Mouse (Mus musculus): ENCODE measurements around the gene Pigm.

The Pigm gene

GRCm38 (mm10) chr1:172376198-172376667 is at the start of gene Pigm:
Gene Pigm (plus strand): TSS chr1:172376546.
- DNase-seq (ENCODE audit: inconsistent ontology term): peak; percentile 99

DNA sequence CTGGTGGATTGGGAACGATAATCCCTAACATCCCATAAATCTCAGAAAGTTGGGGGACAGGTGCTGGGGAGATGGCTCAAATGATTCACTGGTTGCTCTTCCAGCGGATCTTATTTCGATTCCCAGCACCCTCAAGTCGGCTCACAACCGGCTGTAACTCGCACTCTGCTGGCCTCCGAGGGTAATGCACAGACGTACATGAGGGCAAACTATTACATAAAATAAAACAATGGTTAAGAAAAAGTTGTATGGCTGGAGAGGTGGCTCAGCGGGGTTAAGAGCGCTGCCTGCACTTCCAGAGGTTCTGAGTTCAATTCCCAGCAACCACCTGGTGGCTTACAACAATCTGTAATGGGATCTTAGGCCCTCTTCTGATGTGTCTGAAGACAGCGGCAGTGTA is 49.7 kb upstream of the Pigm start:
- DNase-seq (ENCODE audit: inconsistent ontology term): no peak

GRCm38 (mm10) chr1:172327206-172328001 is 48.9 kb upstream of the Pigm start:
- no peak for DNase-seq (ENCODE audit: inconsistent ontology term)

GRCm38 (mm10) chr1:172328041-172328440 is 48.3 kb upstream of the Pigm start:
- no peak for DNase-seq (ENCODE audit: inconsistent ontology term)

- no peak for DNase-seq (ENCODE audit: inconsistent ontology term)
These were observed 47.9 kb upstream of the Pigm start for GRCm38 (mm10) chr1:172328461-172328860.

- no peak for DNase-seq (ENCODE audit: inconsistent ontology term)
These were observed 47.2 kb upstream of the Pigm start, which contains the start of gene Kcnj9 for GRCm38 (mm10) chr1:172329131-172329530. Gene Kcnj9 (minus strand): TSS chr1:172329318.

GRCm38 (mm10) chr1:172329616-172330015 is 46.7 kb upstream of the Pigm start:
- no peak for DNase-seq (ENCODE audit: inconsistent ontology term)

- DNase-seq (ENCODE audit: inconsistent ontology term): no peak
These were observed 44.9 kb upstream of the Pigm start for GRCm38 (mm10) chr1:172331422-172331947.

DNA sequence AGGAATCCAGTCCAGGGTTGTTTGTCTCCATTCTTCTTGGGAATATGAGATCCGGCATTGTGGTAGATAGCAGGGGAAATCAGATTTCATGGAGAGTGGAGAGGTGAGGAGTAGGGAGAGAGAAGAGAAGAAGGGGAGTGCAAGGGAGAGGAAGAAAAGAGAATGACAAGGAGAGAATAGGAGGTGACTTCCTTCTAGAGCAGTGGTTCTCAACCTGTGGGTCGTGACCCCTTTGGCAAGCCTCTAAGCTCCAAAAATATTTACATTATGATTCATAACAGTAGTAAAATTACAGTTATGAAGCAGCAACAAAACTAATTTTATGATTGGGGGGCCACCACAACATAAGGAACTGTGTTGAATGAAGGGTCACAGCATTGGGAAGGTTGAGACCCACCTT is 43.4 kb upstream of the Pigm start:
- no peak for DNase-seq (ENCODE audit: inconsistent ontology term)

DNA sequence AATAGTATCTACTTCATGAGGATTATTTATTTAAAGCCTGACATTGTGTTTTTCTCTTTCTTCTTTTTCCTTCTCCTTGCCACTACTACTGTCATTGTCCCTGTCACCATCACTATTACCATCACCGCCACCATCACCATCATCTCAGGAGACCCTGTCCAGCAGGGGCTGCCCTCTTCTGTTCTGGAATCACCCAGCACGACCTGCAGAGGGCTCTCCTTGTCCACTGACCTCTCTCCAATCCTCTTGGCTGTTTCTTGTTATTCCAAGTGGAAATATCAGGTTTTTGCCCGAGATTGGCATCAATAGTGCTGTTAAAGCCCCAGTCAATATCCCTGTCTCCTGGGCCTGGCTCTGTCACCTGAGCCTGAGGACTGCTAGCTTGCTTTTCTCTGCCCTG is 42.8 kb upstream of the Pigm start:
- no peak for DNase-seq (ENCODE audit: inconsistent ontology term)

GRCm38 (mm10) chr1:172335804-172336203 is 40.5 kb upstream of the Pigm start:
- no peak for DNase-seq (ENCODE audit: inconsistent ontology term)

- no peak for DNase-seq (ENCODE audit: inconsistent ontology term)
These were observed 38.7 kb upstream of the Pigm start for GRCm38 (mm10) chr1:172337411-172338185.

GRCm38 (mm10) chr1:172340729-172341321 is 35.5 kb upstream of the Pigm start, which contains the start of gene Kcnj10:
Gene Kcnj10 (plus strand): TSS chr1:172341210.
- DNase-seq (ENCODE audit: inconsistent ontology term): peak; percentile 92

DNA sequence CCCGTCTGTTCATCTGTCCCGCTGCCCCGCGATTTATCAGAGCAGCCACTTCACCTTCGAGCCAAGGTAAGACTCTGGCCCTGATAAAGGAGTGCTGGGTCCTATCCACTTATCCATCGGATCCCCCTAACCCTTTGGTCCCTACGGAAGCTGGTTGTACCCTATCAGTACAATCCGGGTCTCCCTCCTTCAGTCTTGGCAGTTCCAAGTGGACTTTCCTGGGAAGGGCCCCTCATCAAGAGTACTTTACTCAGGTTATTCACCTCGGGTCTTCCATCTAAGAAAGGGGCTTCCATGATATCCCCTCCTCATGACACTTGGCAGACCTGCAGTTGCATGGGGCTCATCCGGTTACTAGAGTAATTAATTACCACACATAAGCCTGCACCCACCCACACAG is 35.0 kb upstream of the Pigm start:
- DNase-seq (ENCODE audit: inconsistent ontology term): no peak

DNA sequence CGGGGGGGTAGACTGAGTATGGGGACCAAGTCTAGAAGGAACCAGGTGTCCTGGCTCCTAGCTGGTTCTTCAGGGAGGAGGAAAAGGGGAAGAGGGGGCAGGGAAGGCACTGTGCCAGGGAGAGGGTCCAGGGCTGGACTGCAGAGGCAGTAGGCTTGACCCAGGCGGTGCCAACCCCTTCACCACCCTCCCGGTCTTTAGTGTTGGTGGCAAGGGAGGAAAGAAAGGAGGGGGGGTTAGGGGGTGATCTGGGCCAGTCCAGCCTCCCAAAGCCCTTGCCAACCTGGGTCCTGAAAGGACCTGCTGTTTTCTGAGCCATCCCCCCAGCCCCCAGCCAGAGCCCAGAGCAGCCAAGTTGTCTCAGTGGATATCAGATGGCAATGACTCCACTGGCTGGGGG is 33.6 kb upstream of the Pigm start:
- peak; percentile 55 for DNase-seq (ENCODE audit: inconsistent ontology term)

- no peak for DNase-seq (ENCODE audit: inconsistent ontology term)
These were observed 32.4 kb upstream of the Pigm start for GRCm38 (mm10) chr1:172343914-172344313.

GRCm38 (mm10) chr1:172344820-172345219 is 31.5 kb upstream of the Pigm start:
- DNase-seq (ENCODE audit: inconsistent ontology term): no peak

- no peak for DNase-seq (ENCODE audit: inconsistent ontology term)
These were observed 29.6 kb upstream of the Pigm start for GRCm38 (mm10) chr1:172346707-172347106.

- no peak for DNase-seq (ENCODE audit: inconsistent ontology term)
These were observed 29.0 kb upstream of the Pigm start for GRCm38 (mm10) chr1:172347382-172347781.

GRCm38 (mm10) chr1:172349504-172349903 is 26.8 kb upstream of the Pigm start:
- no peak for DNase-seq (ENCODE audit: inconsistent ontology term)

DNA sequence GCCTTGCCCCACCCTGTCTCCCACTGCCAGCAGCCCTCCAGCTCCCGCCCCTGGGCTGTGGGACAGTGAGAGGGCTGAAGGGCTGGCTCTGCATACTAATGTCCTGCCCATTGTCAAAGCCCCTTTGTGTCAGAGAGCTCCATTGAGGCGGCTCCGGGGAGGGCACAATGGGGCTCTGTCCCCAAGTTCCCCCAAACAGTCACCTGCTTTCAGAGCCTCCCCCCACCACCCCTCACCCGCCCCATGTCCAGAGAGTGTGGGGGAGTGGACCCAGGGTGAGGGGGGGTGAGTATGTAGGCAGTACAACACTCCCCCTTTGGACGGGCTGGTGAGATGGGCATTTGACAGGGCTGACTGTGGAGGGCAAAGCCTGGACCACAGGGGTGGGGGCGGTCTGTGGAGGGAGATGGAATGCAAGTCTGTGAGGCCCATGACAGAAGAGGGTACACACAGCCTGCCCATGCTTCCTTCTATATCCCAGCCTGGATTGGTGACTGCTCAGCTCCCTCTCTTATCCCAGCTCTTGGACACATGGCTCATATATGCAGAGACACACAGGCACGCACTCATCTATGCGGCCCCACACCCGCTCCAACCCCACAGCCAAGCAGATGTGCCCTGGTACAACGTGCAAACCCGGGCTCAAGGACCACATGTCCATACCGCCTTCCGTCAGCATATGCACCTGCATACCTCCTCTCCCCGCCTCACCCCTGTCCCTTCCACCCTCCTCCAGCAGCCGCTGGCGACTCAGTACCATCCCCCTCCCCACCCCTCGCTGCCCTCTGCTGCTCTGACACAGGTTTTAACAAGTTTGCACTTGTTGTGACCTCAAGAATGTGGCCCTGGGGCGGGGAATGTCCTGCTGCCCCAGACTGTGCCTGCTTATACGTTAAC is 26.2 kb upstream of the Pigm start:
- DNase-seq (ENCODE audit: inconsistent ontology term): peak; percentile 95
